Mouse (Mus musculus): Measurements from ENCODE around the gene A530016L24Rik. TPM values are rescaled to one million over a fixed set of nuclear protein-coding genes. Genes with fewer than 3 reads are reported as not detected.

The A530016L24Rik gene
- polyA plus RNA-seq, 1 experiment from 2014 or later, result 0.09 TPM

DNA sequence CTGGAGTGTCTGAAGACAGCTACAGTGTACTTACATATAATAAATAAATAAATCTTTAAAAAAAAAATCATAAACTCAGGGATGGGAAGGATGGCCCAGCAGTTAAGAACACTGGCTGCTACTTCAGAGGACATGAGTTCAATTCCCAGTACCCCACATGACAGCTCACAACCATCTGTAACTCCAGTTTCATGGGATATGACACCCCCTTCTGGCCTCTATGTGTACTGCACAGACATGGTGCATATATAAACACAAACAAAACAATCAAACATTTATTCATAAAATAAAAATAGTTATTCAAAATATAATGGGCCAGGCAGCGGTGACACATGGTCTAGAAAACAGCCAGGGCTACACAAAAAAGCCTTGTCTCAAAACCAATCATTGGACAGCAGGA lies 60.0 kb downstream of the A530016L24Rik start:
- Histone ChIP-seq H3K27ac (ENCODE audit: low read depth, low read length) (no peak overlapping the region), H3K9ac (ENCODE audit: low read length) (no peak overlapping the region), H3K36me3 (ENCODE audit: control insufficient read depth, insufficient read depth, low read length) (no peaks in the 10 kb centered on the region), H3K4me2 (ENCODE audit: low read length) (no peak overlapping the region), H3K9me3 (replicated peaks; ENCODE audit: control insufficient read depth, low read length) (no peaks in the 10 kb centered on the region), H3K27me3 (replicated peaks; ENCODE audit: control insufficient read depth, insufficient read depth, low read length) (no peaks in the 10 kb centered on the region), H3K4me3 (ENCODE audit: low read depth, low read length) (no peak overlapping the region), H3K4me1 (ENCODE audit: control insufficient read depth, insufficient read depth, low read length) (peaks cover 10% of the 10 kb centered on the region; the same call in 1 of the 2 replicates)
- DNase-seq (ENCODE audit: low spot score) (no peak), ATAC-seq (no peak)
- 87% methylated on average over 1 of the region's 1 CpGs for WGBS

Other genes with a start within 250 kb of the A530016L24Rik start
- 40.0 and 49.0 TPM in 2 replicates for gene Tmem179, start 27.3 kb downstream of the A530016L24Rik start, polyA plus RNA-seq (2014; fragmentation: Nextera tagmentation; extraction: Ambion mirVana)
- 2.6 and 2.9 TPM in 2 replicates for gene Inf2, start 99.3 kb downstream of the A530016L24Rik start, polyA plus RNA-seq (2014; fragmentation: Nextera tagmentation; extraction: Ambion mirVana)
- 2.0 and 2.1 TPM in 2 replicates for gene Adssl1, start 130.6 kb downstream of the A530016L24Rik start, polyA plus RNA-seq (2014; fragmentation: Nextera tagmentation; extraction: Ambion mirVana)
- gene Siva1, start 155.2 kb downstream of the A530016L24Rik start, polyA plus RNA-seq (2014; fragmentation: Nextera tagmentation; extraction: Ambion mirVana), result 94.1 and 155 TPM in 2 replicates
- 61.7 and 65.4 TPM in 2 replicates for gene Akt1, start 185.4 kb downstream of the A530016L24Rik start, polyA plus RNA-seq (2014; fragmentation: Nextera tagmentation; extraction: Ambion mirVana)
- 1.0 and 1.8 TPM in 2 replicates for gene Zbtb42, start 189.4 kb downstream of the A530016L24Rik start, polyA plus RNA-seq (2014; fragmentation: Nextera tagmentation; extraction: Ambion mirVana)
- 10.3 and 15.7 TPM in 2 replicates for gene Cep170b, start 231.0 kb downstream of the A530016L24Rik start, polyA plus RNA-seq (2014; fragmentation: Nextera tagmentation; extraction: Ambion mirVana)